Mouse (Mus musculus) liver, adult 2 months (tissue): ENCODE data around the gene Cd3eap. TPM values are rescaled to one million over a fixed set of nuclear protein-coding genes. Genes with fewer than 3 reads are reported as not detected.
A peak's percentile ranks its signal among the peaks of the same experiment; 100 is the strongest.

Experiments
- DNase-seq: peaks from one replicate; pipeline ENCODE4 v3.0.0-alpha.2; 2011; ENCODE audit warnings: low read depth, low spot score; ENCODE audit errors: extremely low read depth
- H3K27ac ChIP-seq: fragments of 200-500 bp; replicated peaks from 2 replicates; pipeline ENCODE4 v1.5.1; 2012; ENCODE audit warnings: low read depth, mild to moderate bottlenecking, control low read depth, inconsistent platforms, low read length; ENCODE audit not compliant: insufficient read depth
- H3K27me3 ChIP-seq: fragments of 200-500 bp; 2 replicates; pipeline ENCODE4 v1.6.1; 2012; ENCODE audit warnings: mild to moderate bottlenecking, moderate library complexity, low read length, inconsistent platforms; ENCODE audit not compliant: control insufficient read depth, insufficient read depth
- H3K36me3 ChIP-seq: fragments of 200-500 bp; 2 replicates; pipeline ENCODE4 v1.6.1; 2012; ENCODE audit warnings: low read length, inconsistent platforms; ENCODE audit not compliant: control insufficient read depth, insufficient read depth
- H3K4me1 ChIP-seq: fragments of 200-500 bp; 2 replicates; pipeline ENCODE4 v1.6.1; 2011; ENCODE audit warnings: low read length; ENCODE audit not compliant: control insufficient read depth, insufficient read depth
- H3K4me3 ChIP-seq: fragments of 200-500 bp; 2 replicates; pipeline ENCODE4 v1.5.1; 2011; ENCODE audit warnings: low read depth, mild to moderate bottlenecking, control low read depth, low read length, moderate library complexity; ENCODE audit not compliant: insufficient read depth
- H3K79me2 ChIP-seq: fragments of 200-500 bp; 2 replicates; pipeline ENCODE4 v1.6.1; 2012; ENCODE audit warnings: inconsistent platforms, mild to moderate bottlenecking, low read length, moderate library complexity; ENCODE audit not compliant: control insufficient read depth, insufficient read depth
- H3K9ac ChIP-seq: fragments of 200-500 bp; 2 replicates; pipeline ENCODE4 v1.6.1; 2012; ENCODE audit warnings: low read depth, mild to moderate bottlenecking, control low read depth, inconsistent platforms, low read length
- CTCF ChIP-seq: fragments of 200-500 bp; IDR thresholded peaks from 2 replicates; pipeline ENCODE4 v1.5.1; 2011; ENCODE audit warnings: low read depth, low read length, control low read depth
- POLR2A ChIP-seq: fragments of 200-500 bp; IDR thresholded peaks from 2 replicates; pipeline ENCODE4 v1.6.1; 2011; ENCODE audit warnings: low read length, control low read depth; ENCODE audit not compliant: insufficient read depth; ENCODE audit errors: extremely low read depth
- whole genome bisulfite sequencing: fragments of 180-500 bp; shearing (Covaris S2); methylation state at CpG from one replicate; pipeline ENCODE4 v1.1.7; 2018; 5-methylcytosine and 5-hydroxymethylcytosine counted together
- polyA plus RNA-seq: library from polyadenylated mRNA; depleted of rRNA; stranded (reverse); fragments of >200 nt; gene quantifications from 2 replicates; pipeline ENCODE4 v1.2.3, GENCODE M21; 2012
- total RNA-seq: library from RNA; depleted of rRNA; stranded (reverse); fragments of >200 nt; gene quantifications from 2 replicates; pipeline ENCODE4 v1.2.3, GENCODE M21; 2014

Cd3eap gene
- total and polyA plus RNA-seq, 2 experiments: 1.3 to 6.5 TPM

GRCm38 (mm10) chr7:19382166-19382541, 22.9 kb upstream of the Cd3eap start:
- Histone ChIP-seq H3K4me1 (0 out of 2 replicates have a peak, but pooled peaks cover 2% of the 10 kb centered on the region), H3K27ac (no peak overlapping the region; the same call in 1 of the 2 replicates), H3K79me2 (peaks cover 6% of the 10 kb centered on the region; the same call in 1 of the 2 replicates), H3K36me3 (no peaks in the 10 kb centered on the region), H3K9ac (peak overlapping the region; percentile 90), H3K27me3 (no peaks in the 10 kb centered on the region), H3K4me3 (peak overlapping the region; percentile 96)
- peak; percentile 19 for DNase-seq
- WGBS: under 1% methylated on average over 37 of the region's 37 CpGs
- no peak for TF ChIP-seq POLR2A
- TF ChIP-seq CTCF: peak; percentile 37

GRCm38 (mm10) chr7:19381377-19382165, 22.3 kb upstream of the Cd3eap start, which contains the start of gene Ercc2:
Ercc2 (plus strand) TSS chr7:19382010.
- H3K27me3 ChIP-seq: no peaks in the 10 kb centered on the region
- DNase-seq: peak; percentile 94
- H3K79me2 ChIP-seq: peaks cover 6% of the 10 kb centered on the region; the same call in 1 of the 2 replicates
- WGBS: 6% methylated on average over 47 of the region's 48 CpGs
- H3K4me1 ChIP-seq: 0 out of 2 replicates have a peak, but pooled peaks cover 2% of the 10 kb centered on the region
- H3K36me3 ChIP-seq: no peaks in the 10 kb centered on the region
- TF ChIP-seq POLR2A: no peak
- no peak; the same call in 1 of the 2 replicates for TF ChIP-seq CTCF
- H3K9ac ChIP-seq: peak within 1 kb of the TSS; percentile 90
- H3K27ac ChIP-seq: no peak within 1 kb of the TSS; the same call in 1 of the 2 replicates
- H3K4me3 ChIP-seq: peak within 1 kb of the TSS; percentile 96

GRCm38 (mm10) chr7:19378049-19378448, 18.8 kb upstream of the Cd3eap start:
- no peak for DNase-seq
- H3K27ac ChIP-seq: no peak overlapping the region
- H3K36me3 ChIP-seq: no peaks in the 10 kb centered on the region
- peaks cover 4% of the 10 kb centered on the region; the same call in 1 of the 2 replicates for H3K79me2 ChIP-seq
- H3K4me3 ChIP-seq: no peak overlapping the region
- no peaks in the 10 kb centered on the region for H3K27me3 ChIP-seq
- 0 out of 2 replicates have a peak, but pooled peaks cover 2% of the 10 kb centered on the region for H3K4me1 ChIP-seq
- TF ChIP-seq CTCF (no peak), POLR2A (no peak)
- 93% methylated on average over 8 of the region's 8 CpGs for WGBS
- no peak overlapping the region for H3K9ac ChIP-seq

GRCm38 (mm10) chr7:19376019-19376418, 16.7 kb upstream of the Cd3eap start:
- peak; percentile 5 for DNase-seq
- TF ChIP-seq CTCF (no peak), POLR2A (no peak)
- H3K27me3 ChIP-seq: no peaks in the 10 kb centered on the region
- no peak overlapping the region for H3K4me3 ChIP-seq
- H3K79me2 ChIP-seq: no peaks in the 10 kb centered on the region
- H3K9ac ChIP-seq: no peak overlapping the region
- H3K4me1 ChIP-seq: no peaks in the 10 kb centered on the region
- WGBS: 59% methylated on average over 4 of the region's 4 CpGs
- H3K36me3 ChIP-seq: no peaks in the 10 kb centered on the region
- no peak overlapping the region for H3K27ac ChIP-seq

DNA sequence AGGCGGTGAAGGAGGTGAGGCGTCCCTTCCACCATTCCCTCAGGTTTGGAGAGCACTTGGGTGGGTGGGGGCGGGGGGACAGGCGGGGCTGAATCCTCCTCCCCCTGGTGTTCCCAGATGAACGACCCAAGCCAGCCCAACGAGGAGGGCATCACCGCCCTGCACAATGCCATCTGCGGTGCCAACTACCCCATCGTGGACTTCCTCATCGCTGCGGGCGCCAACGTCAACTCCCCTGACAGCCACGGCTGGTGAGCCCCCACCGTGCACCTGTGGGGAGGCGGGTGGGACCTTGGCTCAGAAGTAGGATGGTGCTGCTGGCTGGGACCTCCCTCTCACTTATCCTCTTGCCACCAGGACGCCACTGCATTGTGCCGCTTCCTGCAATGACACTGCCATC, 16.1 kb upstream of the Cd3eap start:
- 90% methylated on average over 18 of the region's 18 CpGs for WGBS
- TF ChIP-seq POLR2A: no peak
- no peak for TF ChIP-seq CTCF
- Histone ChIP-seq H3K4me3 (no peak overlapping the region), H3K9ac (no peak overlapping the region), H3K79me2 (no peaks in the 10 kb centered on the region), H3K27me3 (no peaks in the 10 kb centered on the region), H3K36me3 (no peaks in the 10 kb centered on the region), H3K27ac (no peak overlapping the region), H3K4me1 (no peaks in the 10 kb centered on the region)
- no peak for DNase-seq

DNA sequence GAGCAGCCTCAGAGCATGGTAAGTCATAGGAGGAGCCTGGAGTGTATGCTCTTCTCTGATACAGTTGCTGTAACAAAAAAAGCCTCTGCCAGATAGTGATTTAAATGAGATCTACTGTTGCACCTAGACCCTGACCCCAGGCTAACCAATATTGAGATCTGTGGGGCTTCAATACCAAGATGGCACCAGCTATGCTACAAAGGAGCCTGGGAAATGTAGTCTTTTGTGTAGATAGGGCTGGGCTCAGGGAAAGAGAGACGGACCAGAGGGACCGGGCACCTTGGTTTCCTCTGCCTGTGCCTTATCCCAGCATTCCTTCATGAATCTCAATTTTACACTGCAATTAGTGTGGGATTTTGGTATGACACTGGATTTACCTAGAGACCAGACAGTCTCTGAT, 14.1 kb upstream of the Cd3eap start:
- Histone ChIP-seq H3K4me1 (no peaks in the 10 kb centered on the region), H3K36me3 (no peaks in the 10 kb centered on the region), H3K27me3 (no peaks in the 10 kb centered on the region), H3K79me2 (no peaks in the 10 kb centered on the region), H3K9ac (no peak overlapping the region), H3K4me3 (no peak overlapping the region), H3K27ac (no peak overlapping the region)
- DNase-seq: no peak
- WGBS: 96% methylated on average over 2 of the region's 2 CpGs
- TF ChIP-seq POLR2A: no peak
- TF ChIP-seq CTCF: no peak
